Mouse (Mus musculus): ENCODE data around the gene Cradd. TPM values are rescaled to one million over a fixed set of nuclear protein-coding genes. Genes with fewer than 3 reads are reported as not detected.

Gene Cradd
- polyA plus RNA-seq, 2 experiments: 3.2 to 3.6 TPM

DNA sequence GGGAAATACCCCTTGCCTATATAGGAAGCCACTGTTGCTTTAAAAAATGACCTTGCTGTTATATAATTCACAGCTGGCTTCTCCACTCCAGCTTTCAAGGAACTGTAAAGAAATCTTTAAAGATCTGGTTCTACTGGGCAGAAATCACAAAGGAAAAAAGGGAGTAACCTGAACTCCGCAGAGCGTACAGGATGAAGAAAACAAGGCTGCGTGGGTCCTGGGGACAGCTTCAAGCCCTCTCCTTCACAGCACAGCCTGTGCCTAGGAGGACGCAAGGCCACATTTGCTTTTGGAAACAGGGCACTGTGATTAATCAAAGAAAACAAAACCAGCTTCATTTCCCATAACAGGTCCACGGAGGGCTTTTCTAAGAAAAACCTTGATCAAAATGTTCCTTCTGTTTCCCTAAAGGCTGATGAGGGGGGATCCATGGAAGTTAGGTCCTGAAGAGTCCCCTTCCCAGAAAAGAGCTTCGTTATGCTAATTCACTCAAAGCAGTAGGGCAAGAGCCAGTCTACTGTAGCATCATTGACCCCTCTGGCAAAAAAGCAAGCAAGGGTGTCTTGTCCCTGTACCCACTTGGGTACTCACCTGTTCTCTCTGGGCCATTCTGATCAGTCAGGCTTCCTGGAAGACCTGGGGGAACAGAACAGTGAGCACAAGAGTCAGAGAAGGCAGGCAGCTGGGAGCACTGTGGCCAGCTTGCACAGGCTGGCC is 179.4 kb downstream of the Cradd start:
- Histone ChIP-seq H3K27me3 (ENCODE audit: control insufficient read depth, insufficient read depth, low read length) (no peaks in the 10 kb centered on the region), H3K9me3 (ENCODE audit: control insufficient read depth, low read length) (no peaks in the 10 kb centered on the region), H3K4me2 (ENCODE audit: low read depth) (no peak overlapping the region), H3K4me3 (ENCODE audit: insufficient read depth in 1 of 2, low read depth in 2 of 2, low read length in 2 of 2) (no peak overlapping the region), H3K36me3 (replicated peaks; ENCODE audit: control insufficient read depth, insufficient read depth, low read depth) (no peaks in the 10 kb centered on the region), H3K4me1 (replicated peaks; ENCODE audit: control insufficient read depth in 2 of 2, insufficient read depth in 2 of 2, low read length in 1 of 2) (peaks cover 0 to 11% of the 10 kb centered on the region in 2 experiments; a peak in 2 of 4 replicates), H3K9ac (replicated peaks) (no peak overlapping the region), H3K27ac (no peak overlapping the region)
- TF ChIP-seq EP300 (IDR thresholded peaks at IDR 0.05; ENCODE audit: low read depth): no peak
- no peak for TF ChIP-seq CTCF (IDR thresholded peaks at IDR 0.05; ENCODE audit: low read depth)
- DNase-seq (ENCODE audit: low read depth in 3 of 3, low spot score in 3 of 3) (no peak), ATAC-seq (ENCODE audit: insufficient read depth) (no peak)
- 61% methylated on average over 6 of the region's 6 CpGs for whole genome bisulfite sequencing (ENCODE audit: insufficient replicate concordance)

DNA sequence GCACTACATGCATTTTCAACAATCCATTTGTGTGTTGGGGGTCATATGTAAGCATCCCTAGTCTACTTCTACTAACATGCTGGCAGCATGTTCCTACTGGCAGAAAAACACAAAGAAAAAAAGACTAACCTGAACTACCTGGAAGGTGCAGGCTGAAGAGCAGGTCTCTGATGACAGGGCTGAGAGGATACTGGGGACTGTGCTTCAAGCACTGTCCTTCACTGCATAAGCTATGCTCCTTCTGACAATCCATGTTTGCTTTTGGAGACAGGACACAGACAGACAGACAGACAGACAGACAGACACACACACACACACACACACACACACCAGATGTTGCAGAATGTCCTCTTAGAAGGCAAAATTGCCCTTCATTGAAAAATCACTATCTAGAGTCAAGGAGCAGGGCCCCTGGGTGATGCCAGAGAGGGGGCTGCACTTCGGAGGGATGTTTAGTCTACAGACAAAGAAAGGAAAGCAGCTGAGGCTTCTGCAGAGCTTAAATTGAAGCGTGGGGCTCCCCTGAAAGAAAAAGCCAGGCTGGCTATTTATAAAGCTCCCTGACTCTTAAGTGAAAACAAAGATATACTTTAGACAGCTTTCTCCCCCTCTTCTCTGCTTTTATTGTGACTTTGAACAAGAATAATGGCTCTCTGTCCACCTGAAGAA is 180.4 kb downstream of the Cradd start:
- WGBS (ENCODE audit: insufficient replicate concordance): 50% methylated on average over 2 of the region's 2 CpGs
- H3K4me3 ChIP-seq (ENCODE audit: insufficient read depth in 1 of 2, low read depth in 2 of 2, low read length in 2 of 2): no peak overlapping the region
- H3K27me3 ChIP-seq (ENCODE audit: control insufficient read depth, insufficient read depth, low read length): no peaks in the 10 kb centered on the region
- no peaks in the 10 kb centered on the region for H3K9me3 ChIP-seq (ENCODE audit: control insufficient read depth, low read length)
- TF ChIP-seq CTCF (IDR thresholded peaks at IDR 0.05; ENCODE audit: low read depth): no peak
- TF ChIP-seq EP300 (IDR thresholded peaks at IDR 0.05; ENCODE audit: low read depth): no peak
- H3K27ac ChIP-seq: no peak overlapping the region
- H3K4me1 ChIP-seq (replicated peaks; ENCODE audit: control insufficient read depth in 2 of 2, insufficient read depth in 2 of 2, low read length in 1 of 2): peaks cover 0 to 11% of the 10 kb centered on the region in 2 experiments; a peak in 2 of 4 replicates
- H3K4me2 ChIP-seq (ENCODE audit: low read depth): no peak overlapping the region
- no peaks in the 10 kb centered on the region for H3K36me3 ChIP-seq (replicated peaks; ENCODE audit: control insufficient read depth, insufficient read depth, low read depth)
- DNase-seq (ENCODE audit: low read depth in 3 of 3, low spot score in 3 of 3) (no peak), ATAC-seq (ENCODE audit: insufficient read depth) (no peak)
- no peak overlapping the region for H3K9ac ChIP-seq (replicated peaks)

DNA sequence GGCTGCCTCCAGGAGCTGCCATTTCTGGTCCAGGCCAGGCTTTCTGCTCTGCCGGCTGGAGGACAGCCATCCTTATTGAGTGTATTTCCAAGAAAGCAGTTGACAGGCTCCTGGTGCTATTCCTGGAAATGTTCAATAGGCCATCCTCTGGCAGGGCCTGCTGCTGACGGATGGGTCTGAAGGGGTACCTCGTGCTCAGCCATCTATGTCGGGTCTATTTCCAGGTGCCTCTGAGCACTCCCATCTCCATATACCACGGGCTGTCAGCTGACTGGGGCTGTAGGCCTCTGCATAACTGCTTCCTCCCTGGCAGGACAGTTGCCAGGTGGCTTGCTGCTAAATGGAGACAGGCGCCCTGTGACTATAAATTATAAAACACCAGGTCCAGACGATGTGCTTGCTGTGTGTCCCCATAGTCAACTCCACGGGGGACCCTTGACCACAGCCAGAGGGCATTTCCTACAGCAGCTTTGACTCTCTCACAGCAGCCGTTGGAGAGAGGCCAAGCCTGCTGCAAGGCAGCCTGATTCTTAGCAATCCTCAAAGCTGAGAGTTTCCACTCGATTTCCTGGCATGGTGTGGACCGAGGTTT is 181.0 kb downstream of the Cradd start:
- Histone ChIP-seq H3K4me1 (replicated peaks; ENCODE audit: control insufficient read depth in 2 of 2, insufficient read depth in 2 of 2, low read length in 1 of 2) (peaks cover 0 to 11% of the 10 kb centered on the region in 2 experiments; a peak in 2 of 4 replicates), H3K4me2 (ENCODE audit: low read depth) (no peak overlapping the region), H3K27ac (no peak overlapping the region), H3K9ac (replicated peaks) (no peak overlapping the region), H3K9me3 (ENCODE audit: control insufficient read depth, low read length) (no peaks in the 10 kb centered on the region), H3K4me3 (ENCODE audit: insufficient read depth in 1 of 2, low read depth in 2 of 2, low read length in 2 of 2) (no peak overlapping the region), H3K27me3 (ENCODE audit: control insufficient read depth, insufficient read depth, low read length) (no peaks in the 10 kb centered on the region), H3K36me3 (replicated peaks; ENCODE audit: control insufficient read depth, insufficient read depth, low read depth) (no peaks in the 10 kb centered on the region)
- TF ChIP-seq CTCF (IDR thresholded peaks at IDR 0.05; ENCODE audit: low read depth): no peak
- no peak for TF ChIP-seq EP300 (IDR thresholded peaks at IDR 0.05; ENCODE audit: low read depth)
- ATAC-seq (ENCODE audit: insufficient read depth) (no peak), DNase-seq (ENCODE audit: low read depth in 3 of 3, low spot score in 3 of 3) (no peak)
- WGBS (ENCODE audit: insufficient replicate concordance): 33% methylated on average over 11 of the region's 11 CpGs

DNA sequence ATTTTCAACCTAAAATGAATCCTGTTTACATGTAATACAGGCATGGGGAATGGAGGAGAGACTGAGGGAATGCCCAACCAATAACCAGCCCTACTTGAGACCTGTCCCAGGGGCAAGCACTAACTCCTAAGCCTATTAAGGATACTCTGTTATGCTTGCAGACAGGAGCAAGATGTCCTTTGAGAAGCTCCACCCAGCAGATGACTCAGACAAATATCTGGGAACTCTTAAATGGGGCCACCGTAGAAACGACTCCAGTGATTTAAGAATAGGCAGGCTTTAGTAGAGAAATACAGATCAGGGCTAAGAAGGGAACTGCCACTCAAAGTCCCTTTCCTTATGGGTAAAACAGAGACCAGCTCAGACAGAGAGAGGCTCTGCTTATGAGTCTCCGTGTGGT is 182.9 kb downstream of the Cradd start:
- no peak overlapping the region for H3K9ac ChIP-seq (replicated peaks)
- peaks cover 0 to 6% of the 10 kb centered on the region in 2 experiments; a peak in 1 of 4 replicates for H3K4me1 ChIP-seq (replicated peaks; ENCODE audit: control insufficient read depth in 2 of 2, insufficient read depth in 2 of 2, low read length in 1 of 2)
- H3K36me3 ChIP-seq (replicated peaks; ENCODE audit: control insufficient read depth, insufficient read depth, low read depth): no peaks in the 10 kb centered on the region
- H3K4me3 ChIP-seq (ENCODE audit: insufficient read depth in 1 of 2, low read depth in 2 of 2, low read length in 2 of 2): no peak overlapping the region
- DNase-seq (ENCODE audit: low read depth in 3 of 3, low spot score in 3 of 3) (no peak), ATAC-seq (ENCODE audit: insufficient read depth) (no peak)
- H3K27me3 ChIP-seq (ENCODE audit: control insufficient read depth, insufficient read depth, low read length): no peaks in the 10 kb centered on the region
- no peak overlapping the region for H3K4me2 ChIP-seq (ENCODE audit: low read depth)
- H3K27ac ChIP-seq: no peak overlapping the region
- TF ChIP-seq EP300 (IDR thresholded peaks at IDR 0.05; ENCODE audit: low read depth) (no peak), CTCF (IDR thresholded peaks at IDR 0.05; ENCODE audit: low read depth) (no peak)
- 46% methylated on average over 3 of the region's 3 CpGs for WGBS (ENCODE audit: insufficient replicate concordance)
- H3K9me3 ChIP-seq (ENCODE audit: control insufficient read depth, low read length): no peaks in the 10 kb centered on the region

DNA sequence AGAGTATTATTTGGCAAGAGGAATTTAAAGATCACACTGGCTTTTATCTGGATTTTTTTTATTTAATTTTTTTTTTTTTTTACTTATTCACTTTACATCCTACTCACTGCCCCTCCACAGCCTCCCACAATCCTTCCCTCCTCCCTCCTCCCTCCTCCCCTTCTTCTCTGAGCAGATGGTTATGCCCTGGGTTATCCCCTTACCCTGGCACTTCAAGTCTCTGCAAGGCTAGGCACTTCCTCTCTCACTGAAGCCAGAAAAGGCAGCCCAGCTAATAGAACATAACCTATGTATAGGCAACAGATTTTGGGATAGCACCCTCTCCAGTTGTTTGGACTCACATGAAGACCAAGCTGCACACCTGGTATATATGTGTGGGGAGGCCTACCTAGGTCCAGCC is 183.7 kb downstream of the Cradd start:
- no peak for ATAC-seq (ENCODE audit: insufficient read depth)
- Histone ChIP-seq H3K9me3 (ENCODE audit: control insufficient read depth, low read length) (no peaks in the 10 kb centered on the region), H3K4me2 (ENCODE audit: low read depth) (no peak overlapping the region), H3K4me1 (replicated peaks; ENCODE audit: control insufficient read depth in 2 of 2, insufficient read depth in 2 of 2, low read length in 1 of 2) (0 out of 4 replicates have a peak, but pooled peaks cover 0 to 3% of the 10 kb centered on the region in 2 experiments), H3K27me3 (ENCODE audit: control insufficient read depth, insufficient read depth, low read length) (no peaks in the 10 kb centered on the region), H3K27ac (no peak overlapping the region), H3K9ac (replicated peaks) (no peak overlapping the region), H3K36me3 (replicated peaks; ENCODE audit: control insufficient read depth, insufficient read depth, low read depth) (no peaks in the 10 kb centered on the region), H3K4me3 (ENCODE audit: insufficient read depth in 1 of 2, low read depth in 2 of 2, low read length in 2 of 2) (no peak overlapping the region)
- DNase-seq (ENCODE audit: low read depth in 3 of 3, low spot score in 3 of 3): no peak
- TF ChIP-seq EP300 (IDR thresholded peaks at IDR 0.05; ENCODE audit: low read depth) (no peak), CTCF (IDR thresholded peaks at IDR 0.05; ENCODE audit: low read depth) (no peak)
